Mouse (Mus musculus) olfactory bulb, adult 2 months (tissue): ENCODE data around the gene Acaca.

Source experiments
- CTCF ChIP-seq: fragments of 200-500 bp; IDR thresholded peaks from 2 replicates; pipeline ENCODE4 v1.5.1; 2012; ENCODE audit warnings: low read depth, mild to moderate bottlenecking, low read length, moderate library complexity; ENCODE audit not compliant: insufficient read depth
- POLR2A ChIP-seq: fragments of 200-500 bp; IDR thresholded peaks from 2 replicates; pipeline ENCODE4 v1.6.1; 2012; ENCODE audit warnings: mild to moderate bottlenecking, low read depth, low read length, moderate library complexity; ENCODE audit not compliant: insufficient read depth

DNA sequence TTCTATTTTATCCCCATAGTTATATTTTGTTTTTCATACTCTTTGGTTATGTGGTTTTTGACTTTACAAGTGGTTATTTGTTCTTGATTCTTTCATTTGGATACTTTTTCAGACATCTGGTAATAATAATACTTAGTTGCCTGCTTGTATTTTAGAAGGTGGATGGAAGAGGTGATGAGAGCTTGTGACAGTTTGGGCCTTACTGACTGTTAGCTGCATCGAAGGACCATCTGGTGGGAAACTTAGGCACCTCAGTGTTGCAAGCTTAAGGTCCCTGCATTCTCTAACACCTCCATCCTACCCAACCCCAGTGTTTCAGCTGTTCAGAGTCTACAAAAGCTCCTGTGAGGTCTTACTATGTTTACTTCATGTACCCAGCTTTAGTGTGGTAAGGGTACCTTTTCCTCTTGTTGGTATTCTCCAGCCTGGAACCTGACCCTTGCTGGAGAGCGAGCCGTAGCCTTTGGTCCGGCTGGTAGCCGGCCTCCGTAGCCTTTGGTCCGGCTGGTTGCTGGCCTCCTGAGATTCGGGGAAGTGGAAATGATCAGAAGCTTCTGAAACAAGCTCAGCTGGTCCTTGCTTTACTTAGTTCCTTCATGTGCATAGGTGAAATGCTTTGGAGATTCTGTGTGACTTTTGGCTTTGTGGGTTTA lies 61.2 kb downstream of the Acaca start:
- TF ChIP-seq POLR2A, result no peak
- TF ChIP-seq CTCF, result no peak
